Mouse (Mus musculus) olfactory bulb, adult 2 months (tissue): ENCODE measurements around the gene Cbx3.

Experiments
- CTCF ChIP-seq: fragments of 200-500 bp; IDR thresholded peaks from 2 replicates; pipeline ENCODE4 v1.5.1; 2012; ENCODE audit warnings: low read depth, mild to moderate bottlenecking, low read length, moderate library complexity; ENCODE audit not compliant: insufficient read depth
- POLR2A ChIP-seq: fragments of 200-500 bp; IDR thresholded peaks from 2 replicates; pipeline ENCODE4 v1.6.1; 2012; ENCODE audit warnings: mild to moderate bottlenecking, low read depth, low read length, moderate library complexity; ENCODE audit not compliant: insufficient read depth

DNA sequence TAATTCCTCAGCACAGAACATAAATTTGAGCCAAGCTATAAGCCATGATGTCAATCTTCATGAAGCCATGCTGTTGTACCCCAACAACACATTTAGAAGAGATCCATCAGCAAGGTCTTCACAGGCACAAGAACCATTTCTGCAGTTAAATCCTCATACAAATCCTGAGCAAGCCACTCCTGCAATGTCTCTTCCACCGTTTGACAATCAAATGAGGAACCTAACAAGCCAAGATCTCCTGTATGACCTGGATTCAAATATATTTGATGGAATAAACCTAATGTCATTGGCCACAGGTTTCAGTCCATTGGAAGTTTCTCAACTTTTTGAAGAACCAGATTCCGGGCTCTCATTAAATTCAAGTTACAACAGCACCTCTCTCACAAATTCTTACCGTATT is 12.9 kb upstream of the Cbx3 start:
- no peak for TF ChIP-seq CTCF
- no peak for TF ChIP-seq POLR2A
